Mouse (Mus musculus) midbrain, embryonic 14.5 days (tissue): ENCODE measurements at regions not wholly inside any gene's neighbourhood (a gene's known extent, or its start where the extent isn't known, plus 50 kb on each side); places are given as distances from the start of the nearest gene placed in this dataset.

Source experiments
- ATAC-seq: fragments of 200-750 bp; cut with Nextera tagmentation; 2 replicates; pipeline ENCODE4 v1.8.0; 2017; ENCODE audit warnings: moderate number of reproducible peaks, moderate library complexity; ENCODE audit not compliant: low FRiP score, low TSS enrichment
- DNase-seq: peaks from one replicate; pipeline ENCODE4 v3.0.0-alpha.2; 2015
- H3K27ac ChIP-seq: fragments of 300-500 bp; sonication (generic); replicated peaks from 2 replicates; pipeline ENCODE4 v1.5.1; 2014; ENCODE audit warnings: mild to moderate bottlenecking, low read depth, low read length, moderate library complexity
- H3K27me3 ChIP-seq: fragments of 300-500 bp; sonication (generic); 2 replicates; pipeline ENCODE4 v1.6.1; 2014; ENCODE audit warnings: low read length, control low read depth, mixed read lengths; ENCODE audit not compliant: control insufficient read depth, insufficient read depth
- H3K36me3 ChIP-seq: fragments of 300-500 bp; sonication (generic); 2 replicates; pipeline ENCODE4 v1.6.1; 2014; ENCODE audit warnings: low read length, control low read depth; ENCODE audit not compliant: control insufficient read depth, insufficient read depth
- H3K4me1 ChIP-seq: fragments of 300-500 bp; sonication (generic); 2 replicates; pipeline ENCODE4 v1.6.1; 2014; ENCODE audit warnings: mild to moderate bottlenecking, antibody characterized with exemption, low read length, control low read depth; ENCODE audit not compliant: control insufficient read depth, insufficient read depth
- H3K4me2 ChIP-seq: fragments of 300-500 bp; sonication (generic); 2 replicates; pipeline ENCODE4 v1.6.1; 2014; ENCODE audit warnings: mild to moderate bottlenecking, low read length, moderate library complexity
- H3K4me3 ChIP-seq: fragments of 300-500 bp; sonication (generic); replicated peaks from 2 replicates; pipeline ENCODE4 v1.5.1; 2014; ENCODE audit warnings: low read depth, low read length
- H3K9ac ChIP-seq: fragments of 300-500 bp; sonication (generic); replicated peaks from 2 replicates; pipeline ENCODE4 v1.6.1; 2014; ENCODE audit warnings: mild to moderate bottlenecking, low read length, moderate library complexity
- H3K9me3 ChIP-seq: fragments of 300-500 bp; sonication (generic); 2 replicates; pipeline ENCODE4 v1.6.1; 2016; ENCODE audit warnings: low read length, control low read depth, mixed read lengths; ENCODE audit not compliant: control insufficient read depth
- WGBS: fragments of 180-500 bp; shearing (Covaris S2); extraction: QIAGEN DNeasy Blood & Tissue Kit; methylation state at CpG from one replicate; pipeline ENCODE4 v1.1.7; 2014; 5-methylcytosine and 5-hydroxymethylcytosine counted together

GRCm38 (mm10) chr3:134014805-134015204 lies 221.5 kb upstream of the Cxxc4 start:
- Histone ChIP-seq H3K36me3 (no peaks in the 10 kb centered on the region), H3K9me3 (no peaks in the 10 kb centered on the region), H3K27me3 (no peaks in the 10 kb centered on the region), H3K4me3 (no peak overlapping the region), H3K27ac (0 out of 2 replicates have a peak overlapping the region, but pooled peaks have one; percentile 2), H3K4me2 (no peak overlapping the region), H3K9ac (no peak overlapping the region), H3K4me1 (no peaks in the 10 kb centered on the region)
- WGBS, result 45% methylated on average over 2 of the region's 2 CpGs
- peak; percentile 76 for ATAC-seq
- DNase-seq, result peak; percentile 63

GRCm38 (mm10) chr3:134015412-134015811 lies 220.9 kb upstream of the Cxxc4 start:
- Histone ChIP-seq H3K27me3 (no peaks in the 10 kb centered on the region), H3K9ac (no peak overlapping the region), H3K36me3 (no peaks in the 10 kb centered on the region), H3K4me1 (no peaks in the 10 kb centered on the region), H3K27ac (no peak overlapping the region), H3K4me2 (no peak overlapping the region), H3K4me3 (no peak overlapping the region), H3K9me3 (no peaks in the 10 kb centered on the region)
- ATAC-seq, result no peak
- 89% methylated on average over 3 of the region's 3 CpGs for WGBS
- DNase-seq, result no peak

- DNase-seq (no peak), ATAC-seq (no peak)
- no peaks in the 10 kb centered on the region for H3K36me3 ChIP-seq
- no peak overlapping the region for H3K4me3 ChIP-seq
- no peak overlapping the region for H3K27ac ChIP-seq
- 67% methylated on average over 5 of the region's 5 CpGs for WGBS
- no peak overlapping the region for H3K9ac ChIP-seq
- no peaks in the 10 kb centered on the region for H3K27me3 ChIP-seq
- H3K9me3 ChIP-seq, result no peaks in the 10 kb centered on the region
- H3K4me2 ChIP-seq, result no peak overlapping the region
- H3K4me1 ChIP-seq, result no peaks in the 10 kb centered on the region
Measured at GRCm38 (mm10) chr3:134033862-134034261, 202.4 kb upstream of the Cxxc4 start.

GRCm38 (mm10) chr3:134036310-134036934 lies 199.9 kb upstream of the Cxxc4 start:
- Histone ChIP-seq H3K9ac (no peak overlapping the region), H3K27me3 (no peaks in the 10 kb centered on the region), H3K36me3 (no peaks in the 10 kb centered on the region), H3K27ac (no peak overlapping the region), H3K4me2 (no peak overlapping the region), H3K4me1 (no peaks in the 10 kb centered on the region), H3K4me3 (no peak overlapping the region), H3K9me3 (no peaks in the 10 kb centered on the region)
- WGBS, result 94% methylated on average over 6 of the region's 6 CpGs
- no peak for ATAC-seq
- no peak for DNase-seq

- no peak overlapping the region for H3K4me2 ChIP-seq
- no peaks in the 10 kb centered on the region for H3K9me3 ChIP-seq
- H3K9ac ChIP-seq, result no peak overlapping the region
- DNase-seq (no peak), ATAC-seq (no peak)
- H3K27ac ChIP-seq, result no peak overlapping the region
- H3K36me3 ChIP-seq, result no peaks in the 10 kb centered on the region
- H3K4me3 ChIP-seq, result no peak overlapping the region
- H3K27me3 ChIP-seq, result no peaks in the 10 kb centered on the region
- H3K4me1 ChIP-seq, result no peaks in the 10 kb centered on the region
Measured at GRCm38 (mm10) chr3:134050649-134051048, 185.6 kb upstream of the Cxxc4 start.

- DNase-seq (no peak), ATAC-seq (no peak)
- H3K27ac ChIP-seq, result no peak overlapping the region
- WGBS, result 88% methylated on average over 1 of the region's 1 CpGs
- H3K4me1 ChIP-seq, result no peaks in the 10 kb centered on the region
- no peaks in the 10 kb centered on the region for H3K27me3 ChIP-seq
- H3K4me3 ChIP-seq, result no peak overlapping the region
- no peaks in the 10 kb centered on the region for H3K36me3 ChIP-seq
- H3K9me3 ChIP-seq, result no peaks in the 10 kb centered on the region
- no peak overlapping the region for H3K4me2 ChIP-seq
- no peak overlapping the region for H3K9ac ChIP-seq
Measured at GRCm38 (mm10) chr3:134082461-134082860, 153.8 kb upstream of the Cxxc4 start.

- no peak overlapping the region for H3K4me2 ChIP-seq
- no peak overlapping the region for H3K9ac ChIP-seq
- no peaks in the 10 kb centered on the region for H3K36me3 ChIP-seq
- no peak overlapping the region for H3K27ac ChIP-seq
- H3K9me3 ChIP-seq, result no peaks in the 10 kb centered on the region
- H3K27me3 ChIP-seq, result no peaks in the 10 kb centered on the region
- peaks cover 8% of the 10 kb centered on the region; the same call in 1 of the 2 replicates for H3K4me1 ChIP-seq
- peak; percentile 87 for DNase-seq
- 57% methylated on average over 3 of the region's 3 CpGs for WGBS
- ATAC-seq, result peak; percentile 68
- no peak overlapping the region for H3K4me3 ChIP-seq
Measured at GRCm38 (mm10) chr3:134099471-134100125, 136.7 kb upstream of the Cxxc4 start.

- 74% methylated on average over 3 of the region's 3 CpGs for WGBS
- DNase-seq, result no peak
- Histone ChIP-seq H3K4me2 (no peak overlapping the region), H3K9me3 (no peaks in the 10 kb centered on the region), H3K4me1 (peaks cover 8% of the 10 kb centered on the region; the same call in 1 of the 2 replicates), H3K27me3 (no peaks in the 10 kb centered on the region), H3K4me3 (no peak overlapping the region), H3K9ac (no peak overlapping the region), H3K27ac (no peak overlapping the region), H3K36me3 (no peaks in the 10 kb centered on the region)
- no peak for ATAC-seq
Measured at GRCm38 (mm10) chr3:134102151-134102738, 134.0 kb upstream of the Cxxc4 start.

GRCm38 (mm10) chr3:134104625-134105024 lies 131.7 kb upstream of the Cxxc4 start:
- H3K9ac ChIP-seq, result no peak overlapping the region
- WGBS, result 85% methylated on average over 1 of the region's 1 CpGs

More at GRCm38 (mm10) chr3:134104625-134105024, 131.7 kb upstream of the Cxxc4 start:
- Histone ChIP-seq H3K4me2 (no peak overlapping the region), H3K27ac (no peak overlapping the region), H3K9me3 (no peaks in the 10 kb centered on the region), H3K4me3 (no peak overlapping the region), H3K36me3 (no peaks in the 10 kb centered on the region), H3K27me3 (no peaks in the 10 kb centered on the region), H3K4me1 (peaks cover 7% of the 10 kb centered on the region; the same call in 1 of the 2 replicates)
- DNase-seq (no peak), ATAC-seq (no peak)
